Mouse (Mus musculus): ENCODE results near the gene Galnt2.

Galnt2 gene

GRCm38 (mm10) chr8:124321227-124321840 lies 90.1 kb downstream of the Galnt2 start:
- no peak for DNase-seq (ENCODE audit: low spot score in 2 of 2)

- DNase-seq (ENCODE audit: low spot score in 2 of 2): no peak
These were observed 92.2 kb downstream of the Galnt2 start for GRCm38 (mm10) chr8:124323356-124323755.

- DNase-seq (ENCODE audit: low spot score in 2 of 2): no peak
These were observed 97.1 kb downstream of the Galnt2 start for GRCm38 (mm10) chr8:124328259-124328658.

- DNase-seq (ENCODE audit: low spot score in 2 of 2): no peak
These were observed 98.5 kb downstream of the Galnt2 start for GRCm38 (mm10) chr8:124329690-124330089.

- DNase-seq (ENCODE audit: low spot score in 2 of 2): no peak
These were observed 99.2 kb downstream of the Galnt2 start for GRCm38 (mm10) chr8:124330433-124330832.

- DNase-seq (ENCODE audit: low spot score in 2 of 2): no peak
These were observed 99.9 kb downstream of the Galnt2 start for GRCm38 (mm10) chr8:124331094-124331493.

GRCm38 (mm10) chr8:124331706-124332105 lies 100.5 kb downstream of the Galnt2 start:
- no peak for DNase-seq (ENCODE audit: low spot score in 2 of 2)

GRCm38 (mm10) chr8:124336302-124336701 lies 105.1 kb downstream of the Galnt2 start:
- DNase-seq (ENCODE audit: low spot score in 2 of 2): no peak

GRCm38 (mm10) chr8:124339742-124340141 lies 108.6 kb downstream of the Galnt2 start:
- no peak for DNase-seq (ENCODE audit: low spot score in 2 of 2)

GRCm38 (mm10) chr8:124340360-124341068 lies 109.3 kb downstream of the Galnt2 start:
- DNase-seq (ENCODE audit: low spot score in 2 of 2): no peak

GRCm38 (mm10) chr8:124343151-124343550 lies 112.0 kb downstream of the Galnt2 start:
- DNase-seq (ENCODE audit: low spot score in 2 of 2): no peak

- DNase-seq (ENCODE audit: low spot score in 2 of 2): no peak
These were observed 112.8 kb downstream of the Galnt2 start for GRCm38 (mm10) chr8:124343991-124344390.

- no peak for DNase-seq (ENCODE audit: low spot score in 2 of 2)
These were observed 113.9 kb downstream of the Galnt2 start for GRCm38 (mm10) chr8:124345098-124345497.

GRCm38 (mm10) chr8:124346852-124347523 lies 115.8 kb downstream of the Galnt2 start:
- DNase-seq (ENCODE audit: low spot score in 2 of 2): peak; percentile 34 to 77

- DNase-seq (ENCODE audit: low spot score in 2 of 2): no peak
These were observed 116.9 kb downstream of the Galnt2 start for GRCm38 (mm10) chr8:124348087-124348486.

GRCm38 (mm10) chr8:124349663-124350062 lies 118.5 kb downstream of the Galnt2 start:
- DNase-seq (ENCODE audit: low spot score in 2 of 2): peak; percentile 75 to 84

- DNase-seq (ENCODE audit: low spot score in 2 of 2): no peak
These were observed 120.4 kb downstream of the Galnt2 start for GRCm38 (mm10) chr8:124351636-124352035.

- no peak for DNase-seq (ENCODE audit: low spot score in 2 of 2)
These were observed 129.7 kb downstream of the Galnt2 start for GRCm38 (mm10) chr8:124360911-124361310.

GRCm38 (mm10) chr8:124361773-124362427 lies 130.7 kb downstream of the Galnt2 start:
- no peak for DNase-seq (ENCODE audit: low spot score in 2 of 2)

GRCm38 (mm10) chr8:124362589-124362988 lies 131.4 kb downstream of the Galnt2 start:
- no peak for DNase-seq (ENCODE audit: low spot score in 2 of 2)

- no peak for DNase-seq (ENCODE audit: low spot score in 2 of 2)
These were observed 132.1 kb downstream of the Galnt2 start for GRCm38 (mm10) chr8:124363337-124363736.

- DNase-seq (ENCODE audit: low spot score in 2 of 2): peak; percentile 46 to 80
These were observed 137.0 kb downstream of the Galnt2 start for GRCm38 (mm10) chr8:124368213-124368612.
